Mouse (Mus musculus): ENCODE measurements around the gene Rasa3.

DNA sequence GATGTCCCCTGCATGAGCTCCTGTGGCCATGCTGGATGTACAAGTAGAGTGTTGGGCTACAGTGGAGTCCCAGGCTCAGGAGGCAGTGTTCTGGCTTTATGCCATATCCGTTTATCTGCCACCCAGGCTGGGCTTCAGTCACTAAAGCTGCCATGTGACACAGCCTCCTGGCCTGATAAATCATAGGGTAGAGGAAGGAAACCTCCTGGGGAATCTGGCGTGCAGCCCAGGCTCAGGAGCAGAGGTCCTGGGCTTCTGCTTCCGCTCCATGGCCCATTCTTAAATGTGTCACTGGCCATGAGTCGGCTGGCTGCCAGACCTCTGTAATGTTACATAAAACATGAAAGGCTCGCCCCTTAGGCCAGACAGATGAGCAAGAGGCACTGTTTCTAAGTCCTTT lies 146.5 kb downstream of the Rasa3 start:
- TF ChIP-seq CTCF (IDR thresholded peaks at IDR 0.05; ENCODE audit: borderline replicate concordance, insufficient read depth, low read length) (no peak), POLR2A (IDR thresholded peaks at IDR 0.05; ENCODE audit: low read depth, low read length) (no peak)

Data from embryonic fibroblast, embryonic 13.5 days (primary cell).